Mouse (Mus musculus) lung, adult 2 months (tissue): ENCODE data around the gene Bsg.

Experiments
- CTCF ChIP-seq: fragments of 200-500 bp; IDR thresholded peaks from 2 replicates; pipeline ENCODE4 v1.5.1; 2011; ENCODE audit warnings: mild to moderate bottlenecking, low read length, control low read depth; ENCODE audit not compliant: insufficient read depth
- POLR2A ChIP-seq: fragments of 200-500 bp; IDR thresholded peaks from 2 replicates; pipeline ENCODE4 v1.6.1; 2011; ENCODE audit warnings: low read depth, mild to moderate bottlenecking, control low read depth, low read length, borderline replicate concordance; ENCODE audit errors: extremely low read depth

GRCm38 (mm10) chr10:79700676-79701075 is 3.6 kb upstream of the Bsg start:
- TF ChIP-seq CTCF = no peak
- TF ChIP-seq POLR2A = no peak
